ENCODE assay signal across 8 mouse cellular contexts in the genomic region with DNA sequence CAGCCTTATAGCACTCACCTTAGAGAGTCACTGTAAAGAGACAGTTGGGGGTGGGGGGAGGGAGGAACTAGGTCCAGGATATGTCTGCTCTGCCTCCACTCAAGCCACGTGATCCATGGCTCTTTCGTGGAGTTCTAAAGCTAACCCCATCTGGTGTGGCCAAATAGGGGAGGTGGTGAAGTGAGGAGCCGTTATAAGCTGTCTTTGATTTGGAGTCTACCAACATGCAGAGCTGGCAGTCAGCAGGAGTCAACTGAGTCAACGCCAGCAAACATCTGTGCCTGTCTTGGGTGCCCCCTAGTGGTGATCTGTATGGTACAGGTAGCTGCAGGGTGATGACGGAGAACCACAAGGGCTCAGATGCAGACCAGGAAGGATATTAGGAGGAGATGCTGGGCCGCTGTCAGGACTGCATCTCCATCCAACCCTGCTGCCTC. TPM values are rescaled to one million over a fixed set of nuclear protein-coding genes. Genes with fewer than 3 reads are reported as not detected.
DNase-seq lines count a peak whose midpoint lies in the region; ATAC-seq and TF ChIP-seq lines count a peak whose summit lies in the region.

No protein-coding gene starts in this region.

- no peaks in the 10 kb centered on the region for H3K9me3 ChIP-seq in CH12.LX (replicated peaks; ENCODE audit: low read length)
- no peaks in the 10 kb centered on the region for H3K9me3 ChIP-seq in embryonic facial prominence, embryonic 15.5 days (replicated peaks)
- H3K9me3 ChIP-seq in heart, embryonic 13.5 days = no peaks in the 10 kb centered on the region
- H3K9me3 ChIP-seq in liver, embryonic 16.5 days (replicated peaks; ENCODE audit: control insufficient read depth, low read length) = no peaks in the 10 kb centered on the region

- in situ Hi-C loops in CH12.LX (cut with MboI; ENCODE audit: low pct_ligation_motif_present, low pct_unique_long_range_greater_than_20kb, low sequenced_read_pairs) = no loop called here

- 18% methylated on average over 6 of the region's 6 CpGs for WGBS in embryonic facial prominence, embryonic 15.5 days
- 14% methylated on average over 6 of the region's 6 CpGs for WGBS in heart, embryonic 13.5 days
- 9% methylated on average over 6 of the region's 6 CpGs for WGBS in liver, embryonic 16.5 days (ENCODE audit: insufficient replicate concordance)

- H3K4me2 ChIP-seq in CH12.LX (ENCODE audit: insufficient read depth, low read depth, poor library complexity, severe bottlenecking) = no peak overlapping the region
- no peak overlapping the region for H3K4me2 ChIP-seq in embryonic facial prominence, embryonic 15.5 days (replicated peaks)
- H3K4me2 ChIP-seq in heart, embryonic 13.5 days = peak overlapping the region; percentile 15; the same call in 1 of the 2 replicates
- H3K4me2 ChIP-seq in liver, embryonic 16.5 days (ENCODE audit: low read depth, low read length) = peak overlapping the region; percentile 18; the same call in 1 of the 2 replicates

- H3K79me2 ChIP-seq in CH12.LX (replicated peaks; ENCODE audit: control insufficient read depth, extremely low read depth, insufficient read depth, poor library complexity, severe bottlenecking) = no peaks in the 10 kb centered on the region

- no peak overlapping the region for H3K27ac ChIP-seq in CH12.LX (ENCODE audit: insufficient read depth, low read depth)
- H3K27ac ChIP-seq in embryonic facial prominence, embryonic 15.5 days (replicated peaks) = no peak overlapping the region
- no peak overlapping the region for H3K27ac ChIP-seq in heart, embryonic 13.5 days (replicated peaks)
- no peak overlapping the region for H3K27ac ChIP-seq in liver, embryonic 16.5 days (ENCODE audit: low read length)

- dilution Hi-C loops in CH12.LX (cut with MboI; ENCODE audit: extremely low pct_ligation_motif_present, extremely low pct_unique_long_range_greater_than_20kb, low sequenced_read_pairs) = no loop called here

- TF ChIP-seq EP300 in CH12.LX (IDR thresholded peaks at IDR 0.05; ENCODE audit: low read length) = no peak

- peak; percentile 70 for TF ChIP-seq RAD21 in CH12.LX (IDR thresholded peaks at IDR 0.05; ENCODE audit: low read depth, low read length)

- no peaks in the 10 kb centered on the region for H3K36me3 ChIP-seq in CH12.LX (replicated peaks in 1 of 2; ENCODE audit: control insufficient read depth in 1 of 2, insufficient read depth in 1 of 2, low read length in 1 of 2)
- H3K36me3 ChIP-seq in embryonic facial prominence, embryonic 15.5 days = no peaks in the 10 kb centered on the region
- 0 out of 2 replicates have a peak, but pooled peaks cover 2% of the 10 kb centered on the region for H3K36me3 ChIP-seq in heart, embryonic 13.5 days
- no peaks in the 10 kb centered on the region for H3K36me3 ChIP-seq in liver, embryonic 16.5 days (ENCODE audit: control insufficient read depth, insufficient read depth)

- no peak overlapping the region for H3K9ac ChIP-seq in CH12.LX (ENCODE audit: insufficient read depth, low read depth)
- H3K9ac ChIP-seq in embryonic facial prominence, embryonic 15.5 days = no peak overlapping the region
- no peak overlapping the region for H3K9ac ChIP-seq in heart, embryonic 13.5 days
- H3K9ac ChIP-seq in liver, embryonic 16.5 days (ENCODE audit: low read depth, low read length) = no peak overlapping the region

- no peak for TF ChIP-seq POLR2A in CH12.LX (IDR thresholded peaks at IDR 0.05; ENCODE audit: low read depth, low read length)

- ATAC-seq in embryonic facial prominence, embryonic 15.5 days (ENCODE audit: insufficient number of reproducible peaks, low FRiP score, low TSS enrichment, low read depth) = peak; percentile 47; the same call in 1 of the 2 replicates
- ATAC-seq in heart, embryonic 13.5 days (ENCODE audit: extremely low read depth, insufficient number of reproducible peaks, low FRiP score, low TSS enrichment) = no peak; the same call in 1 of the 2 replicates
- ATAC-seq in liver, embryonic 16.5 days (ENCODE audit: low read depth) = peak; percentile 37; the same call in 1 of the 2 replicates
- peak; percentile 78 for ATAC-seq in neutrophil, adult 5-6 weeks (ENCODE audit: extremely low read depth, insufficient number of reproducible peaks, low FRiP score, poor library complexity, severe bottlenecking)

- H3K4me3 ChIP-seq in CH12.LX (replicated peaks in 1 of 3; ENCODE audit: low read depth in 2 of 3, low read length in 2 of 3, poor library complexity in 1 of 3) = no peak overlapping the region
- H3K4me3 ChIP-seq in embryonic facial prominence, embryonic 15.5 days (replicated peaks) = no peak overlapping the region
- H3K4me3 ChIP-seq in heart, embryonic 13.5 days = no peak overlapping the region
- H3K4me3 ChIP-seq in liver, embryonic 16.5 days (ENCODE audit: low read depth, low read length) = no peak overlapping the region

- peak; percentile 85 for DNase-seq in CH12.LX (ENCODE audit: extremely low read depth)
- peak; percentile 73 to 86 for DNase-seq in adrenal gland, postnatal 36 days
- DNase-seq in kidney, postnatal 25 days = peak; percentile 64 to 89
- peak; percentile 89 for DNase-seq in thymus, postnatal 0 days (ENCODE audit: low spot score)

- peaks cover 0 to 25% of the 10 kb centered on the region in 2 experiments; a peak in 2 of 4 replicates for H3K4me1 ChIP-seq in CH12.LX (ENCODE audit: control insufficient read depth in 1 of 2, insufficient read depth in 2 of 2)
- 0 out of 2 replicates have a peak, but pooled peaks cover 9% of the 10 kb centered on the region for H3K4me1 ChIP-seq in embryonic facial prominence, embryonic 15.5 days
- H3K4me1 ChIP-seq in heart, embryonic 13.5 days = peaks cover 33% of the 10 kb centered on the region
- H3K4me1 ChIP-seq in liver, embryonic 16.5 days (ENCODE audit: control insufficient read depth, low read depth, low read length) = no peaks in the 10 kb centered on the region

- peak; percentile 84 to 88 for TF ChIP-seq CTCF in CH12.LX (conservative IDR thresholded peaks at IDR 0.05 in 1 of 2, IDR thresholded peaks at IDR 0.05 in 1 of 2; ENCODE audit: low read depth in 2 of 2, low read length in 2 of 2)

- H3K27me3 ChIP-seq in CH12.LX (replicated peaks) = no peaks in the 10 kb centered on the region
- H3K27me3 ChIP-seq in embryonic facial prominence, embryonic 15.5 days = no peaks in the 10 kb centered on the region
- no peaks in the 10 kb centered on the region for H3K27me3 ChIP-seq in heart, embryonic 13.5 days (replicated peaks)
- no peaks in the 10 kb centered on the region for H3K27me3 ChIP-seq in liver, embryonic 16.5 days (ENCODE audit: control insufficient read depth, insufficient read depth, low read depth, low read length)

TF ChIP-seq in CH12.LX, 34 proteins besides CTCF, POLR2A, EP300 and RAD21:
- TF ChIP-seq HCFC1 (IDR thresholded peaks at IDR 0.05; ENCODE audit: low read depth, low read length) = no peak
- no peak for TF ChIP-seq CHD2 (IDR thresholded peaks at IDR 0.05; ENCODE audit: low read length)
- no peak; the same call in 1 of the 2 replicates for TF ChIP-seq TCF12 (IDR thresholded peaks at IDR 0.05; ENCODE audit: low read depth, low read length)
- TF ChIP-seq SMC3 (IDR thresholded peaks at IDR 0.05; ENCODE audit: low read depth, low read length) = peak; percentile 79
- TF ChIP-seq MXI1 (IDR thresholded peaks at IDR 0.05; ENCODE audit: low read depth, low read length) = no peak

RNA-seq across cellular contexts. Expression of a gene that starts 29.5 kb away (rescaled TPM):
- total RNA-seq in CH12.LX (2012; rRNA removed) (27.2 and 31.8 TPM in 2 replicates), CH12.LX (2014; rRNA removed) (29.7 and 30.3 TPM in 2 replicates)
- polyA plus RNA-seq in CH12.LX (2012; ENCODE audit: insufficient read length, low read depth) = 29.7 and 34.0 TPM in 2 replicates
- total RNA-seq in adrenal gland, postnatal 36 days (2021) = 10 to 100 TPM in 1 of 2 experiments, 1 to 10 TPM in 1; 8.8 to 10.7 TPM
- polyA plus RNA-seq in embryonic facial prominence, embryonic 15.5 days (2015; fragmentation: Nextera tagmentation; extraction: Ambion mirVana) = 11.2 and 12.2 TPM in 2 replicates
- polyA plus RNA-seq in heart, embryonic 13.5 days (2015; fragmentation: Nextera tagmentation; extraction: Ambion mirVana) = 10.4 and 11.7 TPM in 2 replicates
- 6.1 and 6.4 TPM in 2 replicates for polyA plus RNA-seq in liver, embryonic 16.5 days (2015; fragmentation: Nextera tagmentation; extraction: Ambion mirVana)
- 10.8 and 11.9 TPM in 2 replicates for total RNA-seq in neutrophil, adult 5-6 weeks (2017)
- 15.9 and 17.3 TPM in 2 replicates for polyA plus RNA-seq in thymus, postnatal 0 days (2015; fragmentation: Nextera tagmentation; extraction: Ambion mirVana)

RNA-seq across cellular contexts. Expression of a gene that starts 30.4 kb away (rescaled TPM):
- total RNA-seq in CH12.LX (2012; rRNA removed) (not detected in 2 replicates), CH12.LX (2014; rRNA removed) (not detected in 2 replicates)
- not detected in 2 replicates for polyA plus RNA-seq in CH12.LX (2012; ENCODE audit: insufficient read length, low read depth)
- total RNA-seq in adrenal gland, postnatal 36 days (2021) = under 1 TPM; 0.10 to 0.20 TPM
- polyA plus RNA-seq in embryonic facial prominence, embryonic 15.5 days (2015; fragmentation: Nextera tagmentation; extraction: Ambion mirVana) = 0.15 and 0.21 TPM in 2 replicates
- 0.37 and 0.47 TPM in 2 replicates for polyA plus RNA-seq in heart, embryonic 13.5 days (2015; fragmentation: Nextera tagmentation; extraction: Ambion mirVana)
- 0.04 and 0.09 TPM in 2 replicates for polyA plus RNA-seq in liver, embryonic 16.5 days (2015; fragmentation: Nextera tagmentation; extraction: Ambion mirVana)
- 264 and 265 TPM in 2 replicates for total RNA-seq in neutrophil, adult 5-6 weeks (2017)
- polyA plus RNA-seq in thymus, postnatal 0 days (2015; fragmentation: Nextera tagmentation; extraction: Ambion mirVana) = 0.58 and 0.68 TPM in 2 replicates

Comparison
In these comparisons a context has a peak if more than half of its experiments do, and no peak if none do; other contexts are left out.
1. H3K4me2 ChIP-seq: peak in heart, embryonic 13.5 days (single experiment) and liver, embryonic 16.5 days (single experiment); none in CH12.LX (single experiment) and embryonic facial prominence, embryonic 15.5 days (single experiment).
2. Peak in every context shown above with its lines, with median percentiles within 50 percentile points of each other: DNase-seq.